Mouse (Mus musculus): ENCODE data around the gene Appbp2. TPM values are rescaled to one million over a fixed set of nuclear protein-coding genes. Genes with fewer than 3 reads are reported as not detected.

The Appbp2 gene
- 44.9 and 45.7 TPM in 2 replicates for polyA plus RNA-seq (2015; fragmentation: Nextera tagmentation; extraction: Ambion mirVana)

GRCm38 (mm10) chr11:85234990-85235841 is at the start of gene Appbp2:
Appbp2 (minus strand) TSS chr11:85235130.
- Histone ChIP-seq H3K27ac (peak within 1 kb of the TSS; percentile 98), H3K36me3 (replicated peaks) (no peaks in the 10 kb centered on the region), H3K9ac (peak within 1 kb of the TSS; percentile 98), H3K4me3 (peak within 1 kb of the TSS; percentile 94), H3K4me2 (peak within 1 kb of the TSS; percentile 88), H3K27me3 (replicated peaks) (no peaks in the 10 kb centered on the region), H3K4me1 (peaks cover 20% of the 10 kb centered on the region), H3K9me3 (no peaks in the 10 kb centered on the region)
- peak; percentile 98 for ATAC-seq (replicated peaks)
- 6% methylated on average over 48 of the region's 48 CpGs for WGBS

- no peaks in the 10 kb centered on the region for H3K9me3 ChIP-seq
- 80% methylated on average over 15 of the region's 15 CpGs for WGBS
- no peak for ATAC-seq (replicated peaks)
Observed at GRCm38 (mm10) chr11:85281219-85281878, 46.4 kb upstream of the Appbp2 start.

GRCm38 (mm10) chr11:85278175-85278574 is 43.2 kb upstream of the Appbp2 start:
- no peaks in the 10 kb centered on the region for H3K27me3 ChIP-seq (replicated peaks)
- no peaks in the 10 kb centered on the region for H3K9me3 ChIP-seq
- H3K9ac ChIP-seq: no peak overlapping the region
- 67% methylated on average over 1 of the region's 1 CpGs for WGBS
- H3K4me2 ChIP-seq: no peak overlapping the region
- H3K4me3 ChIP-seq: no peak overlapping the region
- no peaks in the 10 kb centered on the region for H3K36me3 ChIP-seq (replicated peaks)
- no peak for ATAC-seq (replicated peaks)
- H3K27ac ChIP-seq: no peak overlapping the region
- no peaks in the 10 kb centered on the region for H3K4me1 ChIP-seq

More at GRCm38 (mm10) chr11:85281219-85281878, 46.4 kb upstream of the Appbp2 start:
- H3K36me3 ChIP-seq (replicated peaks): no peaks in the 10 kb centered on the region
- no peaks in the 10 kb centered on the region for H3K4me1 ChIP-seq
- H3K9ac ChIP-seq: no peak overlapping the region
- no peak overlapping the region for H3K27ac ChIP-seq
- H3K4me2 ChIP-seq: no peak overlapping the region
- no peak overlapping the region for H3K4me3 ChIP-seq
- H3K27me3 ChIP-seq (replicated peaks): no peaks in the 10 kb centered on the region

GRCm38 (mm10) chr11:85277609-85278008 is 42.7 kb upstream of the Appbp2 start:
- no peak for ATAC-seq (replicated peaks)
- no peaks in the 10 kb centered on the region for H3K4me1 ChIP-seq
- WGBS: 77% methylated on average over 5 of the region's 5 CpGs
- no peak overlapping the region for H3K9ac ChIP-seq
- no peaks in the 10 kb centered on the region for H3K27me3 ChIP-seq (replicated peaks)
- no peaks in the 10 kb centered on the region for H3K9me3 ChIP-seq
- H3K4me3 ChIP-seq: no peak overlapping the region
- no peak overlapping the region for H3K27ac ChIP-seq
- H3K36me3 ChIP-seq (replicated peaks): no peaks in the 10 kb centered on the region
- no peak overlapping the region for H3K4me2 ChIP-seq

- Histone ChIP-seq H3K36me3 (replicated peaks) (no peaks in the 10 kb centered on the region), H3K9ac (no peak overlapping the region), H3K27ac (no peak overlapping the region), H3K4me2 (no peak overlapping the region), H3K4me3 (no peak overlapping the region), H3K9me3 (no peaks in the 10 kb centered on the region), H3K27me3 (replicated peaks) (no peaks in the 10 kb centered on the region), H3K4me1 (no peaks in the 10 kb centered on the region)
- no peak for ATAC-seq (replicated peaks)
- WGBS: 92% methylated on average over 5 of the region's 5 CpGs
Observed at GRCm38 (mm10) chr11:85275151-85275550, 40.2 kb upstream of the Appbp2 start.

- H3K36me3 ChIP-seq (replicated peaks): no peaks in the 10 kb centered on the region
- ATAC-seq (replicated peaks): no peak
- no peaks in the 10 kb centered on the region for H3K9me3 ChIP-seq
- WGBS: 74% methylated on average over 6 of the region's 6 CpGs
- H3K4me2 ChIP-seq: no peak overlapping the region
- no peaks in the 10 kb centered on the region for H3K27me3 ChIP-seq (replicated peaks)
- H3K4me3 ChIP-seq: no peak overlapping the region
- no peaks in the 10 kb centered on the region for H3K4me1 ChIP-seq
- H3K27ac ChIP-seq: no peak overlapping the region
- H3K9ac ChIP-seq: no peak overlapping the region
Observed at GRCm38 (mm10) chr11:85273299-85273698, 38.4 kb upstream of the Appbp2 start.

- no peaks in the 10 kb centered on the region for H3K36me3 ChIP-seq (replicated peaks)
- no peak for ATAC-seq (replicated peaks)
- no peak overlapping the region for H3K4me3 ChIP-seq
- no peak overlapping the region for H3K9ac ChIP-seq
- WGBS: 40% methylated on average over 3 of the region's 3 CpGs
- H3K27me3 ChIP-seq (replicated peaks): no peaks in the 10 kb centered on the region
- no peak overlapping the region for H3K4me2 ChIP-seq
- no peaks in the 10 kb centered on the region for H3K4me1 ChIP-seq
- H3K9me3 ChIP-seq: no peaks in the 10 kb centered on the region
- H3K27ac ChIP-seq: no peak overlapping the region
Observed at GRCm38 (mm10) chr11:85270631-85271030, 35.7 kb upstream of the Appbp2 start.

- no peak overlapping the region for H3K4me2 ChIP-seq
- H3K27ac ChIP-seq: no peak overlapping the region
- H3K36me3 ChIP-seq (replicated peaks): no peaks in the 10 kb centered on the region
- WGBS: 63% methylated on average over 1 of the region's 1 CpGs
- H3K9me3 ChIP-seq: no peaks in the 10 kb centered on the region
- no peak overlapping the region for H3K9ac ChIP-seq
- H3K4me3 ChIP-seq: no peak overlapping the region
- H3K4me1 ChIP-seq: no peaks in the 10 kb centered on the region
- H3K27me3 ChIP-seq (replicated peaks): no peaks in the 10 kb centered on the region
- no peak for ATAC-seq (replicated peaks)
Observed at GRCm38 (mm10) chr11:85267393-85267792, 32.5 kb upstream of the Appbp2 start.

GRCm38 (mm10) chr11:85264635-85265034 is 29.7 kb upstream of the Appbp2 start:
- Histone ChIP-seq H3K27ac (no peak overlapping the region), H3K4me2 (no peak overlapping the region), H3K36me3 (replicated peaks) (no peaks in the 10 kb centered on the region), H3K27me3 (replicated peaks) (no peaks in the 10 kb centered on the region), H3K9me3 (no peaks in the 10 kb centered on the region), H3K4me3 (no peak overlapping the region), H3K4me1 (no peaks in the 10 kb centered on the region), H3K9ac (no peak overlapping the region)
- 66% methylated on average over 5 of the region's 5 CpGs for WGBS
- no peak for ATAC-seq (replicated peaks)

- Histone ChIP-seq H3K4me2 (no peak overlapping the region), H3K36me3 (replicated peaks) (no peaks in the 10 kb centered on the region), H3K4me1 (no peaks in the 10 kb centered on the region), H3K4me3 (no peak overlapping the region), H3K9ac (no peak overlapping the region), H3K9me3 (no peaks in the 10 kb centered on the region), H3K27ac (no peak overlapping the region), H3K27me3 (replicated peaks) (no peaks in the 10 kb centered on the region)
- WGBS: 33% methylated on average over 7 of the region's 7 CpGs
- ATAC-seq (replicated peaks): no peak
Observed at GRCm38 (mm10) chr11:85261192-85261591, 26.3 kb upstream of the Appbp2 start.

GRCm38 (mm10) chr11:85258966-85259365 is 24.0 kb upstream of the Appbp2 start:
- Histone ChIP-seq H3K27ac (no peak overlapping the region), H3K27me3 (replicated peaks) (no peaks in the 10 kb centered on the region), H3K4me3 (no peak overlapping the region), H3K36me3 (replicated peaks) (no peaks in the 10 kb centered on the region), H3K9ac (no peak overlapping the region), H3K4me1 (no peaks in the 10 kb centered on the region), H3K9me3 (no peaks in the 10 kb centered on the region), H3K4me2 (no peak overlapping the region)
- ATAC-seq (replicated peaks): no peak
- WGBS: 92% methylated on average over 11 of the region's 11 CpGs

- H3K9ac ChIP-seq: no peak overlapping the region
- H3K4me1 ChIP-seq: no peaks in the 10 kb centered on the region
- 62% methylated on average over 3 of the region's 3 CpGs for WGBS
- no peaks in the 10 kb centered on the region for H3K27me3 ChIP-seq (replicated peaks)
- no peak for ATAC-seq (replicated peaks)
- H3K36me3 ChIP-seq (replicated peaks): no peaks in the 10 kb centered on the region
- H3K27ac ChIP-seq: no peak overlapping the region
- no peak overlapping the region for H3K4me3 ChIP-seq
- no peak overlapping the region for H3K4me2 ChIP-seq
- H3K9me3 ChIP-seq: no peaks in the 10 kb centered on the region
Observed at GRCm38 (mm10) chr11:85255471-85256027, 20.6 kb upstream of the Appbp2 start.
